Mouse (Mus musculus) CH12.LX (cell line): ENCODE data around the gene Elovl5. TPM values are rescaled to one million over a fixed set of nuclear protein-coding genes. Genes with fewer than 3 reads are reported as not detected.
A peak's percentile ranks its signal among the peaks of the same experiment; 100 is the strongest.

Experiments used
- DNase-seq: peaks from one replicate; pipeline ENCODE4 v3.0.0-alpha.2; 2013; ENCODE audit errors: extremely low read depth
- H3K27ac ChIP-seq: 2 replicates; pipeline ENCODE4 v1.5.1; 2012; ENCODE audit warnings: low read depth, mild to moderate bottlenecking, control low read depth, moderate library complexity; ENCODE audit not compliant: insufficient read depth
- H3K27me3 ChIP-seq: replicated peaks from 2 replicates; pipeline ENCODE3; 2012; ENCODE audit warnings: inconsistent platforms
- H3K36me3 ChIP-seq, 2 experiments: replicated peaks in 1 of 2; 2 replicates each; pipeline versions ENCODE3 to v1.6.1; 2012; ENCODE audit warnings: inconsistent platforms in 1 of 2, low read length in 1 of 2, mild to moderate bottlenecking in 1 of 2, mixed read lengths in 1 of 2, moderate library complexity in 1 of 2; ENCODE audit not compliant: control insufficient read depth in 1 of 2, insufficient read depth in 1 of 2
- H3K4me1 ChIP-seq, 2 experiments: 2 replicates each; pipeline ENCODE4 v1.6.1; 2012; ENCODE audit warnings: inconsistent platforms in 1 of 2, moderate library complexity in 1 of 2; ENCODE audit not compliant: insufficient read depth in 2 of 2, control insufficient read depth in 1 of 2
- H3K4me2 ChIP-seq: 2 replicates; pipeline ENCODE4 v1.6.1; 2012; ENCODE audit warnings: low read depth, mild to moderate bottlenecking, control low read depth; ENCODE audit not compliant: poor library complexity, insufficient read depth, severe bottlenecking
- H3K4me3 ChIP-seq, 3 experiments: fragments of 150-350 bp in 1 of 3; sonication (generic) in 1 of 3; replicated peaks in 1 of 3; 2 replicates each; pipeline versions ENCODE3 to v1.5.1; 2011 to 2012; ENCODE audit warnings: low read depth in 2 of 3, low read length in 2 of 3, mild to moderate bottlenecking in 2 of 3, moderate library complexity in 2 of 3, control low read depth in 1 of 3, improper control_type of control experiment in 1 of 3, inconsistent platforms in 1 of 3, mixed read lengths in 1 of 3; ENCODE audit not compliant: poor library complexity in 1 of 3
- H3K79me2 ChIP-seq: replicated peaks from 2 replicates; pipeline ENCODE4 v1.6.1; 2012; ENCODE audit warnings: mild to moderate bottlenecking, moderate library complexity; ENCODE audit not compliant: control insufficient read depth, poor library complexity, insufficient read depth, severe bottlenecking; ENCODE audit errors: extremely low read depth
- H3K9ac ChIP-seq: 2 replicates; pipeline ENCODE4 v1.6.1; 2012; ENCODE audit warnings: low read depth, mild to moderate bottlenecking, control low read depth, moderate library complexity; ENCODE audit not compliant: insufficient read depth
- H3K9me3 ChIP-seq: replicated peaks from 2 replicates; pipeline ENCODE3; 2012; ENCODE audit warnings: low read length, inconsistent platforms, mixed read lengths
- BHLHE40 ChIP-seq: IDR thresholded peaks from 2 replicates; pipeline ENCODE4 v1.6.1; 2011; ENCODE audit warnings: mild to moderate bottlenecking, low read depth, low read length, improper control_type of control experiment
- CHD1 ChIP-seq: IDR thresholded peaks from 2 replicates; pipeline ENCODE4 v1.6.1; 2012; ENCODE audit warnings: low read depth, low read length, improper control_type of control experiment, inconsistent platforms
- CHD2 ChIP-seq: IDR thresholded peaks from 2 replicates; pipeline ENCODE4 v1.6.1; 2011; ENCODE audit warnings: low read length, improper control_type of control experiment
- CTCF ChIP-seq, 2 experiments: IDR thresholded peaks in 1 of 2; conservative IDR thresholded peaks in 1 of 2; 2 replicates each; pipeline ENCODE4 v1.5.1; 2011 to 2012; ENCODE audit warnings: low read depth in 2 of 2, low read length in 2 of 2, improper control_type of control experiment in 1 of 2, inconsistent platforms in 1 of 2, mild to moderate bottlenecking in 1 of 2, moderate library complexity in 1 of 2
- E2F4 ChIP-seq: IDR thresholded peaks from 2 replicates; pipeline ENCODE4 v1.6.1; 2011; ENCODE audit warnings: low read depth, low read length, improper control_type of control experiment; ENCODE audit not compliant: insufficient replicate concordance
- ELF1 ChIP-seq: IDR thresholded peaks from 2 replicates; pipeline ENCODE4 v1.6.1; 2014; ENCODE audit warnings: low read depth, mild to moderate bottlenecking, inconsistent platforms, low read length, improper control_type of control experiment
- EP300 ChIP-seq: IDR thresholded peaks from 2 replicates; pipeline ENCODE4 v1.6.1; 2011; ENCODE audit warnings: low read length, improper control_type of control experiment
- ETS1 ChIP-seq: conservative IDR thresholded peaks from 2 replicates; pipeline ENCODE4 v1.6.1; 2012; ENCODE audit warnings: low read depth, mild to moderate bottlenecking, inconsistent platforms, low read length, improper control_type of control experiment, moderate library complexity
- GABPA ChIP-seq: IDR thresholded peaks from 2 replicates; pipeline ENCODE4 v1.6.1; 2012; ENCODE audit warnings: low read depth, low read length, improper control_type of control experiment, inconsistent platforms; ENCODE audit not compliant: insufficient replicate concordance
- HCFC1 ChIP-seq: IDR thresholded peaks from 2 replicates; pipeline ENCODE4 v1.6.1; 2012; ENCODE audit warnings: low read depth, mild to moderate bottlenecking, inconsistent platforms, low read length, improper control_type of control experiment
- IRF4 ChIP-seq: IDR thresholded peaks from 2 replicates; pipeline ENCODE4 v1.6.1; 2014; ENCODE audit warnings: low read depth, mild to moderate bottlenecking, inconsistent platforms, low read length, improper control_type of control experiment
- JUN ChIP-seq: IDR thresholded peaks from 2 replicates; pipeline ENCODE4 v1.6.1; 2011; ENCODE audit warnings: low read depth, mild to moderate bottlenecking, low read length, improper control_type of control experiment, moderate library complexity; ENCODE audit not compliant: insufficient read depth
- JUND ChIP-seq: conservative IDR thresholded peaks from 2 replicates; pipeline ENCODE4 v1.6.1; 2011; ENCODE audit warnings: low read depth, low read length, improper control_type of control experiment
- KAT2A ChIP-seq: IDR thresholded peaks from 2 replicates; pipeline ENCODE4 v1.6.1; 2012; ENCODE audit warnings: low read length, improper control_type of control experiment, inconsistent platforms; ENCODE audit not compliant: insufficient replicate concordance
- MAFK ChIP-seq: IDR thresholded peaks from 2 replicates; pipeline ENCODE4 v1.6.1; 2011; ENCODE audit warnings: low read length, improper control_type of control experiment; ENCODE audit not compliant: insufficient replicate concordance
- MAX ChIP-seq: IDR thresholded peaks from 2 replicates; pipeline ENCODE4 v1.6.1; 2011; ENCODE audit warnings: low read length, improper control_type of control experiment
- MAZ ChIP-seq: IDR thresholded peaks from 2 replicates; pipeline ENCODE4 v1.6.1; 2012; ENCODE audit warnings: low read depth, mild to moderate bottlenecking, inconsistent platforms, low read length, improper control_type of control experiment, moderate library complexity
- MEF2A ChIP-seq: IDR thresholded peaks from 2 replicates; pipeline ENCODE4 v1.6.1; 2014; ENCODE audit warnings: low read depth, mild to moderate bottlenecking, inconsistent platforms, low read length, improper control_type of control experiment, borderline replicate concordance
- MXI1 ChIP-seq: IDR thresholded peaks from 2 replicates; pipeline ENCODE4 v1.6.1; 2011; ENCODE audit warnings: mild to moderate bottlenecking, low read depth, low read length, improper control_type of control experiment
- MYC ChIP-seq: IDR thresholded peaks from 2 replicates; pipeline ENCODE4 v1.6.1; 2011; ENCODE audit warnings: low read depth, mild to moderate bottlenecking, improper control_type of control experiment, low read length
- NELFE ChIP-seq: IDR thresholded peaks from 2 replicates; pipeline ENCODE4 v1.6.1; 2011; ENCODE audit warnings: low read depth, low read length, improper control_type of control experiment
- NRF1 ChIP-seq: IDR thresholded peaks from 2 replicates; pipeline ENCODE4 v1.6.1; 2014; ENCODE audit warnings: low read depth, mild to moderate bottlenecking, inconsistent platforms, low read length, improper control_type of control experiment, moderate library complexity
- PAX5 ChIP-seq: IDR thresholded peaks from 2 replicates; pipeline ENCODE4 v1.6.1; 2012; ENCODE audit warnings: low read length, inconsistent platforms, mixed read lengths
- POLR2A ChIP-seq: IDR thresholded peaks from 2 replicates; pipeline ENCODE4 v1.6.1; 2011; ENCODE audit warnings: low read depth, mild to moderate bottlenecking, improper control_type of control experiment, low read length
- POLR2AphosphoS2 ChIP-seq: IDR thresholded peaks from 2 replicates; pipeline ENCODE4 v1.6.1; 2011; ENCODE audit warnings: low read depth, low read length, improper control_type of control experiment
- RAD21 ChIP-seq: IDR thresholded peaks from 2 replicates; pipeline ENCODE4 v1.6.1; 2011; ENCODE audit warnings: low read depth, mild to moderate bottlenecking, low read length, improper control_type of control experiment, moderate library complexity
- RCOR1 ChIP-seq: conservative IDR thresholded peaks from 2 replicates; pipeline ENCODE4 v1.6.1; 2012; ENCODE audit warnings: low read depth, mild to moderate bottlenecking, inconsistent platforms, low read length, improper control_type of control experiment
- SIN3A ChIP-seq: IDR thresholded peaks from 2 replicates; pipeline ENCODE4 v1.6.1; 2012; ENCODE audit warnings: low read length, improper control_type of control experiment, inconsistent platforms
- SMC3 ChIP-seq: IDR thresholded peaks from 2 replicates; pipeline ENCODE4 v1.6.1; 2011; ENCODE audit warnings: low read depth, low read length, improper control_type of control experiment
- TBP ChIP-seq: conservative IDR thresholded peaks from 2 replicates; pipeline ENCODE4 v1.6.1; 2011; ENCODE audit warnings: low read depth, low read length, improper control_type of control experiment
- TCF12 ChIP-seq: IDR thresholded peaks from 2 replicates; pipeline ENCODE4 v1.6.1; 2014; ENCODE audit warnings: low read depth, mild to moderate bottlenecking, inconsistent platforms, low read length, improper control_type of control experiment
- USF1 ChIP-seq: IDR thresholded peaks from 2 replicates; pipeline ENCODE4 v1.6.1; 2014; ENCODE audit warnings: low read depth, mild to moderate bottlenecking, inconsistent platforms, low read length, improper control_type of control experiment
- USF2 ChIP-seq: conservative IDR thresholded peaks from 2 replicates; pipeline ENCODE4 v1.6.1; 2011; ENCODE audit warnings: low read depth, low read length, improper control_type of control experiment
- ZC3H11A ChIP-seq: IDR thresholded peaks from 2 replicates; pipeline ENCODE4 v1.6.1; 2012; ENCODE audit warnings: low read depth, mild to moderate bottlenecking, inconsistent platforms, low read length, improper control_type of control experiment
- ZKSCAN1 ChIP-seq: IDR thresholded peaks from 2 replicates; pipeline ENCODE4 v1.6.1; 2012; ENCODE audit warnings: low read depth, inconsistent platforms, low read length, improper control_type of control experiment, borderline replicate concordance
- ZMIZ1 ChIP-seq: IDR thresholded peaks from 2 replicates; pipeline ENCODE4 v1.6.1; 2012; ENCODE audit warnings: low read depth, mild to moderate bottlenecking, inconsistent platforms, low read length, improper control_type of control experiment
- ZNF384 ChIP-seq: IDR thresholded peaks from 2 replicates; pipeline ENCODE4 v1.6.1; 2012; ENCODE audit warnings: low read depth, low read length, improper control_type of control experiment, inconsistent platforms
- dilution Hi-C: fragments of 300-500 bp; cut with MboI; formaldehyde crosslinking; loops from 2 replicates; pipeline ENCODE4 v1.14.3; 2020; ENCODE audit warnings: low sequenced_read_pairs; ENCODE audit not compliant: extremely low pct_unique_long_range_greater_than_20kb, extremely low pct_ligation_motif_present
- in situ Hi-C: fragments of 300-500 bp; cut with MboI; formaldehyde crosslinking; loops from 3 replicates; pipeline ENCODE4 v1.14.3; 2019; ENCODE audit warnings: low sequenced_read_pairs, low pct_ligation_motif_present, low pct_unique_long_range_greater_than_20kb, mixed read lengths
- polyA plus RNA-seq: library from polyadenylated mRNA; unstranded; fragments of >175 nt; gene quantifications from 2 replicates; pipeline ENCODE4 v1.2.1, GENCODE M21; 2012; ENCODE audit warnings: low read depth; ENCODE audit not compliant: insufficient read length
- total RNA-seq, 2 experiments: library from RNA; depleted of rRNA; stranded (reverse); fragments of 300-350 nt in 1 of 2; fragments of >200 nt in 1 of 2; gene quantifications; 2 replicates each; pipeline ENCODE4 v1.2.3; 2012 to 2014

Elovl5 gene
- total and polyA plus RNA-seq, 3 experiments: 44.0 to 122 (median 63.0) TPM

GRCm38 (mm10) chr9:77910270-77911240, 6.6 kb upstream of the Elovl5 start:
- no peaks in the 10 kb centered on the region for H3K36me3 ChIP-seq
- no peaks in the 10 kb centered on the region for H3K9me3 ChIP-seq
- no peaks in the 10 kb centered on the region for H3K27me3 ChIP-seq
- peak overlapping the region; percentile 85 for H3K4me2 ChIP-seq
- H3K27ac ChIP-seq: peak overlapping the region; percentile 96
- peaks cover 8 to 41% of the 10 kb centered on the region in 2 experiments for H3K4me1 ChIP-seq
- H3K4me3 ChIP-seq: peak overlapping the region; percentile 59 to 98 (median 73)
- H3K79me2 ChIP-seq: peaks cover 7% of the 10 kb centered on the region
- DNase-seq: peak; percentile 89
- in situ Hi-C loops: loop anchor here (5.0 kb wide), 1 partner anchor 83 kb away; no protein-coding TSS in a partner anchor
- H3K9ac ChIP-seq: peak overlapping the region; percentile 100
- dilution Hi-C loops: no loop called here
- TF ChIP-seq ZC3H11A: no peak
- peak; percentile 46; the same call in 1 of the 2 replicates for TF ChIP-seq IRF4
- no peak for TF ChIP-seq MAFK
- peak; percentile 53; the same call in 1 of the 2 replicates for TF ChIP-seq MYC
- TF ChIP-seq TBP: 0 out of 2 replicates have a peak, but pooled peaks have one; percentile 21
- TF ChIP-seq ELF1: 0 out of 2 replicates have a peak, but pooled peaks have one; percentile 37
- no peak; the same call in 1 of the 2 replicates for TF ChIP-seq MXI1
- no peak for TF ChIP-seq NRF1
- TF ChIP-seq ZMIZ1: peak; percentile 73; the same call in 1 of the 2 replicates
- TF ChIP-seq SIN3A: peak; percentile 17
- 0 out of 2 replicates have a peak, but pooled peaks have one; percentile 41 for TF ChIP-seq MEF2A
- TF ChIP-seq ETS1: peak; percentile 5; the same call in 1 of the 2 replicates
- peak; percentile 42 for TF ChIP-seq BHLHE40
- no peak for TF ChIP-seq PAX5
- TF ChIP-seq JUN: no peak
- TF ChIP-seq ZKSCAN1: no peak
- no peak for TF ChIP-seq EP300
- TF ChIP-seq RAD21: no peak; the same call in 1 of the 2 replicates
- TF ChIP-seq USF2: no peak
- peak; percentile 65 for TF ChIP-seq NELFE
- no peak for TF ChIP-seq USF1
- no peak for TF ChIP-seq CTCF (conservative IDR thresholded peaks at IDR 0.05 in 1 of 2, IDR thresholded peaks at IDR 0.05 in 1 of 2; ENCODE audit: low read depth in 2 of 2, low read length in 2 of 2)
- no peak for TF ChIP-seq GABPA
- TF ChIP-seq POLR2AphosphoS2: peak; percentile 82
- TF ChIP-seq ZNF384: no peak
- peak; percentile 8; the same call in 1 of the 2 replicates for TF ChIP-seq CHD2
- no peak for TF ChIP-seq KAT2A
- no peak for TF ChIP-seq SMC3
- peak; percentile 88 for TF ChIP-seq POLR2A
- TF ChIP-seq MAZ: no peak
- peak; percentile 21; the same call in 1 of the 2 replicates for TF ChIP-seq TCF12
- TF ChIP-seq HCFC1: peak; percentile 34; the same call in 1 of the 2 replicates
- no peak for TF ChIP-seq E2F4
- no peak for TF ChIP-seq RCOR1
- TF ChIP-seq JUND: no peak
- no peak for TF ChIP-seq CHD1
- peak; percentile 38; the same call in 1 of the 2 replicates for TF ChIP-seq MAX
